Mouse (Mus musculus) heart, embryonic 16.5 days (tissue): ENCODE results near the gene Dnah7a. TPM values are rescaled to one million over a fixed set of nuclear protein-coding genes. Genes with fewer than 3 reads are reported as not detected.
"Not testable (repeated sequence)": the region's sequence is repeated elsewhere in the genome, so short reads cannot be mapped to it uniquely, and the experiment has no call there.

ENCODE experiments used
- ATAC-seq: fragments of 200-750 bp; cut with Nextera tagmentation; replicated peaks from 2 replicates; pipeline ENCODE4 v1.8.0; 2017; ENCODE audit warnings: moderate number of reproducible peaks; ENCODE audit not compliant: insufficient read depth, low FRiP score; ENCODE audit errors: extremely low read depth
- H3K27ac ChIP-seq: fragments of 300-500 bp; sonication (generic); 2 replicates; pipeline ENCODE4 v1.5.1; 2014; ENCODE audit warnings: mild to moderate bottlenecking, low read length, control low read depth, moderate library complexity
- H3K27me3 ChIP-seq: fragments of 300-500 bp; sonication (generic); 2 replicates; pipeline ENCODE4 v1.6.1; 2014; ENCODE audit warnings: low read length, mixed read lengths; ENCODE audit not compliant: control insufficient read depth, insufficient read depth
- H3K36me3 ChIP-seq: fragments of 300-500 bp; sonication (generic); 2 replicates; pipeline ENCODE4 v1.6.1; 2014; ENCODE audit not compliant: control insufficient read depth, insufficient read depth
- H3K4me1 ChIP-seq: fragments of 300-500 bp; sonication (generic); 2 replicates; pipeline ENCODE4 v1.6.1; 2014; ENCODE audit warnings: low read length, mixed read lengths; ENCODE audit not compliant: control insufficient read depth, insufficient read depth
- H3K4me2 ChIP-seq: fragments of 300-500 bp; sonication (generic); 2 replicates; pipeline ENCODE4 v1.6.1; 2014; ENCODE audit warnings: low read depth, mild to moderate bottlenecking, control low read depth, low read length
- H3K4me3 ChIP-seq: fragments of 300-500 bp; sonication (generic); 2 replicates; pipeline ENCODE4 v1.5.1; 2014; ENCODE audit warnings: mild to moderate bottlenecking, control low read depth, low read length
- H3K9ac ChIP-seq: fragments of 300-500 bp; sonication (generic); 2 replicates; pipeline ENCODE4 v1.6.1; 2014; ENCODE audit warnings: low read length, control low read depth
- H3K9me3 ChIP-seq: fragments of 300-500 bp; sonication (generic); replicated peaks from 2 replicates; pipeline ENCODE4 v1.6.1; 2016; ENCODE audit warnings: low read length; ENCODE audit not compliant: control insufficient read depth
- WGBS: fragments of 180-500 bp; shearing (Covaris S2); extraction: QIAGEN DNeasy Blood & Tissue Kit; methylation state at CpG from one replicate; pipeline ENCODE4 v1.1.7; 2014; 5-methylcytosine and 5-hydroxymethylcytosine counted together
- polyA plus RNA-seq: library from polyadenylated mRNA; unstranded; fragments of >200 nt; fragmentation: Nextera tagmentation; extraction: Ambion mirVana; gene quantifications from 2 replicates; pipeline ENCODE4 v1.2.1, GENCODE M21; 2015

The Dnah7a gene
- polyA plus RNA-seq, 1 experiment from 2014 or later: 0.25 TPM

DNA sequence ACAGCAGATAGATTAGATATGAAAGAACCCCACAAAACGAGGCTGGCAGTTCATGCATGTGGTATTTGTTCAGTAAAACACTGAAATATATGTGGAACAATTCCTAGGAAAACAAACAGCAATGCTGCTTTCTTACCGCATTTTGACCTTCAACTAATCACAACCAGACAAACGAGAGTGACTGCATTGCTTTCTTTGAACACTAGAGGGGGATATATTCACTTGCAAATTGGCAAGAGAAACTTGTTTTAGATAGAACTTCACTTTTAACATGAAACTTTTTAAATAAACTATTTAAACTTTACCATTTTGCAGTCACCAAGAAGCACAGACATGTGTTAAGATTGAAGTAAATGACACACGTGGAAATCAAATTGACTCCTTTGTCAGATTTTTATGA lies 8.9 kb upstream of the Dnah7a start:
- ATAC-seq: no peak
- Histone ChIP-seq H3K27me3 (no peaks in the 10 kb centered on the region), H3K36me3 (no peaks in the 10 kb centered on the region)

DNA sequence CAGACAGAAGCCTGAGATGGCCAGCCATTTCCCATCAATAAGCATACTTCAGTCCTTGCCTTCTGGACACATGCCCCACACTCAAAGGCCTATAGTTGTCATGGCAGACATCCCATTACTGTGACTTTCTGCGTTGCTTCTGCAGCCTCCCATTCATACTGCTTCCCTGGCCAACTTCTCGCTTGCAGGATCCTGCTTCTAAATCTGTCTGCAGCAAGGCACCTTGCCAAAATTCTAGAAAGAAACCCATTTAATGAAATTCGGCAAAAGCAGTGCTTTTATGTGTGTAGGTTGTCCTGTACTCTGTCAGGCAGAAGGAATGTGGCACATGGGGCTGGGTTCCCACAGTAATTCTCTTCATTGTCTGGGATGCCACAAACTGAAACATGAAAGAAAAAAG lies 6.8 kb upstream of the Dnah7a start:
- not testable (repeated sequence) for H3K4me3 ChIP-seq, H3K27ac ChIP-seq, H3K36me3 ChIP-seq, H3K9me3 ChIP-seq, H3K27me3 ChIP-seq, H3K4me1 ChIP-seq, H3K9ac ChIP-seq, H3K4me2 ChIP-seq, ATAC-seq
- 32% methylated on average over 2 of the region's 3 CpGs for WGBS

More for the DNA sequence above, 8.9 kb upstream of the Dnah7a start:
- WGBS: 3% methylated on average over 4 of the region's 4 CpGs
- H3K4me3 ChIP-seq: no peak overlapping the region
- no peak overlapping the region for H3K9ac ChIP-seq
- no peaks in the 10 kb centered on the region for H3K4me1 ChIP-seq
- no peak overlapping the region for H3K27ac ChIP-seq
- H3K4me2 ChIP-seq: no peak overlapping the region
- no peaks in the 10 kb centered on the region for H3K9me3 ChIP-seq

DNA sequence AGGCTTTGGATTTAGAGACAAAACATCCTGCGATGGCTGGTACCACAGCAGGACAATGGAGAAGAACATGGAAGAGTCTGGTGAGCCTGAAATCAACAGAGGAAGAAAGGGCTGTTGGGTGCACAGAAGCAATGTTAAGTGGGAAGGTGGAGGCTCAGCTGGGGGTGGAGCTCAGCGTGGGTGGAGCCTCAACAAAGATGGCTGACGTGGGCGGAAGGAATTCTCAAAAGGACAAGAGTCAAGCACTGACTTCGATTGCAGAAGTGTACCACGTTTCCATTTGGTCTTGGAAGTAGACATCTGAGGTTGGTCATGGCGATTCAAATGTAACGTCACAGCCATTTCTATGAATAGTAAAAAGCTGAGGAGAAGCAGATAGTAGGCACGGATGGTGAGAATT lies 4.5 kb upstream of the Dnah7a start:
- no peak overlapping the region for H3K9ac ChIP-seq
- ATAC-seq: no peak
- no peaks in the 10 kb centered on the region for H3K9me3 ChIP-seq
- no peaks in the 10 kb centered on the region for H3K36me3 ChIP-seq
- no peak overlapping the region for H3K4me2 ChIP-seq
- 87% methylated on average over 9 of the region's 9 CpGs for WGBS
- H3K27ac ChIP-seq: no peak overlapping the region
- H3K27me3 ChIP-seq: no peaks in the 10 kb centered on the region
- no peak overlapping the region for H3K4me3 ChIP-seq
- H3K4me1 ChIP-seq: peaks cover 6% of the 10 kb centered on the region

DNA sequence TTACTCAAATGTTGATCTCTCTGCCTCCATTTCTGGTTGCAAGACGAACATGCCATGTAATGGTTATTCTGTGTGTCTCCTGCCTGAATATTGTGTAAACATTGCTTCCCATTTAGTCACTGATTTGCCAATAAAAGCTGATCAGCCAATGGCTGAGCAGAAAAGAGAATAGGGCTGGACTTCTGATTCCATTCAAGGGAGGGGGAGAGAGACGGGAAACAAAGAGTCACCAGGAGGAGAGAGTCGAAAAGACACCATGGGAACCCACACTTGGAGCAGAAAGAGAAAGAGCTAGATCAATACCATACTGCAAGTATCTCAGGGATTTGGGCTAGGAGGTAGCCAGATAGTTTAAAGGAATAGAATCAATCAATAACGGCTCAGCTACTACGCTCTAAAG lies 3.0 kb upstream of the Dnah7a start:
- H3K4me3 ChIP-seq, H3K4me2 ChIP-seq, H3K36me3 ChIP-seq, H3K27me3 ChIP-seq, H3K9me3 ChIP-seq, H3K27ac ChIP-seq, H3K4me1 ChIP-seq, H3K9ac ChIP-seq, ATAC-seq: not testable (repeated sequence)
- 79% methylated on average over 5 of the region's 5 CpGs for WGBS

DNA sequence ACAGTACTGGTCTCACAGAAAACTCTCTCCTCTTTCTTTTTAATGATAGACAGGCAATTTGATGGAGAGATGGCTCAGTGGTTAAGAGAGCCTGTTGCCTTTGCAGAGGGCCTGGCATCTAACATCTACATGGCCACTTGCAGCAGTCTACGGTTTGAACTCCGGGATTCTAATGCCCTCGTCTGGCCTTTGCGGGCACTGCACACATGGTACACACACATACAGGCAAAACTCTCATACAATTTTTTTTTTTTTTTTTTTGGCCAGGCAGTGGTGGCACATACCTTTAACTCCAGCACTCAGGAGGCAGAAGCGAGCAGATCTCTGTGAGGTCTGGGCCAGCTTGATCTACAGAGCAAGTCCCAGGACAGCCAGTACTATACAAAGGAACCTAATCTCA lies 2.4 kb downstream of the Dnah7a start:
- Histone ChIP-seq H3K36me3 (no peaks in the 10 kb centered on the region), H3K4me1 (peaks cover 6% of the 10 kb centered on the region), H3K4me3 (no peak overlapping the region), H3K27me3 (no peaks in the 10 kb centered on the region), H3K9ac (no peak overlapping the region), H3K4me2 (no peak overlapping the region), H3K27ac (no peak overlapping the region), H3K9me3 (no peaks in the 10 kb centered on the region)
- no peak for ATAC-seq
- WGBS: 75% methylated on average over 5 of the region's 5 CpGs

DNA sequence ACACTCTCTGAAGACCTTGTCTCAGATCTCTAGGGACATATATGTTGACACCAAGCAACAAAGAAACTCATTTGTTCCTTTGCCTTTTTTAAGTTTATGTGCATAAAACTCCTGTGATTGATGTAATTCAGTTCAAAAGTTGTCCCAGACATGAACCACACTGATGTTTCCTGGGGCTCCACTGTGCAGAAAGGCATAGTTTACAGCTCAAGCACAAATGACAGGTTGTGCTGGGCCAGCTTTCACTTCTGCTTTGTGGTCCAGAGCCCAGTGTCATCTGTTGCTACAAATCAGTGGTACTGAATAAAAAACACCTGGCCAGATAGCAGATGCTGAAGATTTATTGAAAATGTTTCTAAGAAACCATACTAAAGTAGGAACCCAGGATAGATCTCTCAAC lies 42.3 kb downstream of the Dnah7a start:
- not testable (repeated sequence) for H3K9ac ChIP-seq, H3K27me3 ChIP-seq, H3K27ac ChIP-seq, ATAC-seq, H3K4me2 ChIP-seq, H3K36me3 ChIP-seq, H3K4me3 ChIP-seq, H3K9me3 ChIP-seq, H3K4me1 ChIP-seq

DNA sequence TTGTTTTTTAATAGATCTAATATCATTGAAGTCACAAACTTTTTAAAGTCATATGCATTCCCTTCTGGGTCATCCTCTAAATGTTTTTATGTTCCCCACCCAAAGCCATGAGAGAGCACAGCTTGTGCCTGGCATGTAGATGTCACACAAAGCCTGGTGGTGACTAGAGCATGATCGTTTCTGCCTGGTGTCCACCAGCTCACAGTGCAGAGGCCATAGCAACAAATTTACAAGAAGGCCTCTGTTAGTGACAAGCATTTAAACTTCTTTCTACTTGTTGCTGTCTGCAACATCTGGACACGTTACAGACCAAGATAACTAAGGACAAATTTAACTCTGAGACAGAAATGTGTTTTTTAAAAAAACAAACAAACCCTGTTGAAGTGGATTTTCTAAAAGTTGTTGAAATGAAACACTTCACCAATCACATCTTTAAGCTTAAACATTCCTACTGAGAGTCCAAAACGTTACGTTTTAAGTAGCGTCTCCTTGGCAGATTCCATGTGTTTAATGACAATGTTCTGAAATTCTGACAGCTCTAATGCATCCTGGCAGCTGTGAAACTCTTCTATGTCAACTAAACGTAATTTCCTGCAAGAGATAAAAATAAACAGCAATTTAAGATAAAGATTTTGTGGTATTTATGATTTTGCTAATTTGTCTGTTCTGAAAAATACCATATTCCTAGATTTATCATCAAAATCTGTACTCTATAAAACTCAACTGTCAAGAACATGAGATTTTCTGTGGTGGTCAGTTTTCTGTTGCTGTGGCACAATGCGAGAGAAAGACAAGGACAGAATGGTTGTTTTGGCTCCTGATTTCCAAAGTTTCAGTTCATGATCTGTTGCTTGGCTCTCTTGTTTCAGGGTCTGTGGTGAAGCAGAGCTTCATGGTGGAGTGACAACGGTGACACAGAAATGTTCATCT lies 66.5 kb downstream of the Dnah7a start:
- Histone ChIP-seq H3K4me3 (no peak overlapping the region), H3K9me3 (no peaks in the 10 kb centered on the region), H3K9ac (no peak overlapping the region), H3K4me2 (no peak overlapping the region), H3K36me3 (no peaks in the 10 kb centered on the region), H3K27me3 (no peaks in the 10 kb centered on the region), H3K4me1 (no peaks in the 10 kb centered on the region), H3K27ac (no peak overlapping the region)
- 38% methylated on average over 8 of the region's 8 CpGs for WGBS
- no peak for ATAC-seq

DNA sequence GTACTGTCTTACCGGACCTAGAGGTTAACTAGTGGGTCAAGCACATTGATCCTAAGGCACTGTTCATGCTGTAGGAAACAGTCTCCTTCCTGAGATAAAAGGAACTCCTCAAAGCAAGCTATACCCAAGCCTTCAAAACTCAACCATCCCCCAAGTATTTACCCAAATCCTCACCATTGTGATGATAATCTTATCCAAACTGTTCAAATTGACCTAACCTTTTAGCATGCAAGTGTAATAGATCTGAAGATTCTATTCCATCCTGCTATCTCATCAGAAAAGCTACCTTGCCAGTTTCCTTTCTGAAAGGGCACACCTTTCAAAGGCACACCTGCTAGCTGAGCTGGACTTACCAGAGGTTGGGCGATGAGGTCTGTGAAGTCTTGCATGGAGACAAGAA lies 70.9 kb downstream of the Dnah7a start:
- H3K9ac ChIP-seq, H3K4me2 ChIP-seq, H3K36me3 ChIP-seq, H3K27ac ChIP-seq, H3K27me3 ChIP-seq, ATAC-seq, H3K4me1 ChIP-seq, H3K4me3 ChIP-seq, H3K9me3 ChIP-seq: not testable (repeated sequence)
- 75% methylated on average over 2 of the region's 2 CpGs for WGBS

DNA sequence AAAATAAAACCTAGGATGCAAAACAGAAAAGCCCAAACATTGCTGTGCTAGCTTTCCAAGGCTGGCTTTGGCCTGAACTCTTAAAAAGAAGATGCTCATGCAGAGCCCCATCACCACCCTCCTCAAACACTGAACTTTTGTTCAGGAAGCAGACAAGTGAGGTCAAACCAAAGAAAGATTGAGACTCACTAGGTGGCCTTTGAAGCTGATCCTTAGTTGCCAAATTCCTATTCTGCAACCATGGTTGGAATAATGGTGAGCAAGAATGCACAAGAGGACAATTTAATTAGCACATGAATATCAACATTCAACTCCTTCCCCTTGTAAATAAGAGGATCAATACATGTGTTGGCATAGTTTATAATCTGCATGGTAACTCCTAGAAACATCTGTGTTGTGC lies 74.5 kb downstream of the Dnah7a start:
- H3K27ac ChIP-seq, H3K4me2 ChIP-seq, H3K27me3 ChIP-seq, H3K9ac ChIP-seq, ATAC-seq, H3K36me3 ChIP-seq, H3K4me3 ChIP-seq, H3K9me3 ChIP-seq, H3K4me1 ChIP-seq: not testable (repeated sequence)
